Mouse (Mus musculus) stomach, adult 2 months (tissue): ENCODE measurements around the gene Drap1. TPM values are rescaled to one million over a fixed set of nuclear protein-coding genes. Genes with fewer than 3 reads are reported as not detected.

ENCODE experiments used
- polyA plus RNA-seq: library from polyadenylated mRNA; depleted of rRNA; stranded (reverse); fragments of >200 nt; gene quantifications from 2 replicates; pipeline ENCODE4 v1.2.3, GENCODE M21; 2012; rRNA removed

Gene Drap1
- polyA plus RNA-seq = 65.5 and 68.9 TPM in 2 replicates

GRCm38 (mm10) chr19:5424782-5425741 lies at the start of gene Drap1, which contains the start of gene AI837181:
Gene Drap1 (minus strand): TSS chr19:5424979.
Gene AI837181 (plus strand): TSS chr19:5425144.

GRCm38 (mm10) chr19:5473720-5474119 lies 48.9 kb upstream of the Drap1 start, which contains the start of gene Efemp2:
Gene Efemp2 (plus strand): TSS chr19:5473954.

GRCm38 (mm10) chr19:5468374-5468773 lies 43.6 kb upstream of the Drap1 start, which contains the start of gene Ctsw:
Gene Ctsw (minus strand): TSS chr19:5468507.

GRCm38 (mm10) chr19:5460465-5460911 lies 35.7 kb upstream of the Drap1 start, which contains the start of gene Fibp:
Gene Fibp (plus strand): TSS chr19:5460615.

GRCm38 (mm10) chr19:5457746-5458442 lies 33.1 kb upstream of the Drap1 start, which contains the start of gene Ccdc85b:
Gene Ccdc85b (minus strand): TSS chr19:5457894.

GRCm38 (mm10) chr19:5447515-5448353 lies 23.0 kb upstream of the Drap1 start, which contains the start of gene Fosl1:
Gene Fosl1 (plus strand): TSS chr19:5447547.

GRCm38 (mm10) chr19:5402293-5402692 lies 22.5 kb downstream of the Drap1 start, which contains the start of gene Tsga10ip:
Gene Tsga10ip (minus strand): TSS chr19:5402526.

GRCm38 (mm10) chr19:5388588-5389242 lies 36.1 kb downstream of the Drap1 start, which contains the start of gene Sart1:
Gene Sart1 (minus strand): TSS chr19:5388703.

Other genes starting within 250 kb of the Drap1 start
- gene Pacs1, start 151.9 kb downstream of the Drap1 start, polyA plus RNA-seq = 8.3 and 8.5 TPM in 2 replicates
- 56.0 and 68.1 TPM in 2 replicates for gene Sf3b2, start 129.5 kb downstream of the Drap1 start, polyA plus RNA-seq
- gene Gal3st3, start 126.6 kb downstream of the Drap1 start, polyA plus RNA-seq = 0.16 and 0.17 TPM in 2 replicates
- gene Catsper1, start 89.2 kb downstream of the Drap1 start, polyA plus RNA-seq = not detected in 2 replicates
- gene Cst6, start 75.4 kb downstream of the Drap1 start, polyA plus RNA-seq = 375 and 786 TPM in 2 replicates
- gene Eif1ad, start 58.2 kb downstream of the Drap1 start, polyA plus RNA-seq = 12.8 and 13.9 TPM in 2 replicates
- 79.4 and 85.3 TPM in 2 replicates for gene Banf1, start 57.8 kb downstream of the Drap1 start, polyA plus RNA-seq
- 3.3 and 5.9 TPM in 2 replicates for gene Sart1, start 36.3 kb downstream of the Drap1 start, polyA plus RNA-seq
- gene Tsga10ip, start 22.5 kb downstream of the Drap1 start, polyA plus RNA-seq = 0.38 TPM in 1 of 2 replicates, not detected in the other
- 39.1 and 49.8 TPM in 2 replicates for gene AI837181, start 165 bp upstream of the Drap1 start, polyA plus RNA-seq
- gene Fosl1, start 22.6 kb upstream of the Drap1 start, polyA plus RNA-seq = 3.9 and 5.8 TPM in 2 replicates
- gene Ccdc85b, start 32.9 kb upstream of the Drap1 start, polyA plus RNA-seq = 4.7 and 7.0 TPM in 2 replicates
- gene Fibp, start 35.6 kb upstream of the Drap1 start, polyA plus RNA-seq = 58.0 and 59.2 TPM in 2 replicates
- gene Ctsw, start 43.5 kb upstream of the Drap1 start, polyA plus RNA-seq = 0.39 and 0.48 TPM in 2 replicates
- gene Efemp2, start 49.0 kb upstream of the Drap1 start, polyA plus RNA-seq = 42.2 and 56.1 TPM in 2 replicates
- gene Mus81, start 63.4 kb upstream of the Drap1 start, polyA plus RNA-seq = 23.4 and 28.0 TPM in 2 replicates
- gene Cfl1, start 65.5 kb upstream of the Drap1 start, polyA plus RNA-seq = 163 and 181 TPM in 2 replicates
- gene 1700020D05Rik, start 78.8 kb upstream of the Drap1 start, polyA plus RNA-seq = 0.14 TPM in 1 of 2 replicates, not detected in the other
- 1.4 and 3.3 TPM in 2 replicates for gene Snx32, start 85.6 kb upstream of the Drap1 start, polyA plus RNA-seq
- 15.5 and 19.7 TPM in 2 replicates for gene Ovol1, start 135.7 kb upstream of the Drap1 start, polyA plus RNA-seq
- 7.9 and 8.8 TPM in 2 replicates for gene Ap5b1, start 143.0 kb upstream of the Drap1 start, polyA plus RNA-seq
- 33.0 and 50.2 TPM in 2 replicates for gene Rnaseh2c, start 176.9 kb upstream of the Drap1 start, polyA plus RNA-seq
- 16.5 and 19.2 TPM in 2 replicates for gene Kat5, start 185.3 kb upstream of the Drap1 start, polyA plus RNA-seq
- gene Rela, start 212.5 kb upstream of the Drap1 start, polyA plus RNA-seq = 51.2 and 52.1 TPM in 2 replicates
- 17.8 and 23.9 TPM in 2 replicates for gene Sipa1, start 238.7 kb upstream of the Drap1 start, polyA plus RNA-seq